In the genomic region with DNA sequence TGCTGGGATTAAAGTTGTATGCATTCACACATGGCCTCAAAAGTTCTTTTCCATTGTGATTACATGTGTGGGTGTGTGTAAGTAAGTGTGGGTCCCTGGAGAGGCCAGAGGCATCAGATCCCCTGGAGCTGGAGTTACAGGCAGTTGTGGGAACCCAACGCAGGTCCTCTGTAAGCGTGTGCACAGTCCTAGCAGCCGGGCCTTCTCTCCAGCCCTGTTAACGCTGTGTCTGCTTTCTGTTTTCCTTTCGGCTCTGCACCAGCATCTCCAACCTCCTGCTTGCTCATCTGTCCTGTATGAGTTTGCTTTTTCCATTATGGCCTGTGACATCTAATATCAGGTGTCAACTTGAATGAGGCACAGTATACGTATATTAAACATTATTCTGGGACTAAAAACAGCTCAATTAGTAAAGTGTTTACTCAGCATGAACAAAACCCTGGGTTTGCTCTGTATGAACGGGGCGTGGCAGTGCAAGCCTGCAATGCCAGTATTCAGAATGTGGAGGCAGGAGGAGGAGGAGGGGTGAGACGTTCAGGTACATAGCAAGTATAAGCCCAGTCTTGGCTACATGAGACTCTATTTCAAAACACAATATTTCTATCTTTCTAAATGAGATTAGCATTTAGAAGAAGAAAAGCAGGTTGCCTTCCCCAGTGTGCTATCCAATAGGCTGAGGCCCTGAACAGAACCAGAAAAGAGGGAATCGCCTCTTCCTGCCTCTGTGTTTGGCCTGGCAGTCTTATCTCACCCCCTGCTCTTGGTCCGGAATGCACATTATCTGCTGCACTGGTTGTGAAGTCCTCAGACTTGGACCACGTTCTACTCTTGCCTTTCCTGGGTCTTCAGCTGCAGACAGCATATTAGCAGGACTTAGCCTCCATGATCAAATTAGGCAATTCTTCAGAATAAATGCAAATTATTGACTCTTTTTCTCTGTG, we compare ENCODE assay signal across 31 mouse cellular contexts. TPM values are rescaled to one million over a fixed set of nuclear protein-coding genes. Genes with fewer than 3 reads are reported as not detected.
DNase-seq lines count a peak whose midpoint lies in the region; ATAC-seq and TF ChIP-seq lines count a peak whose summit lies in the region.
"Had no signal": no experiment of that assay in that cellular context is flagged by ENCODE, and none has a peak within 500 bp of the region (broad histone marks: within the 10 kb centered on the region; RNA-seq: fewer than 3 reads in every experiment).

No protein-coding gene starts in this region.

- no peak for TF ChIP-seq POLR2A in heart, adult 2 months (IDR thresholded peaks at IDR 0.05; ENCODE audit: insufficient read depth, low read depth, low read length)
- no peak for TF ChIP-seq POLR2A in lung, adult 2 months (IDR thresholded peaks at IDR 0.05; ENCODE audit: borderline replicate concordance, extremely low read depth, low read depth, low read length)

- ATAC-seq in heart, embryonic 13.5 days (ENCODE audit: extremely low read depth, insufficient number of reproducible peaks, low FRiP score, low TSS enrichment) = no peak
- no peak for ATAC-seq in liver, embryonic 11.5 days (replicated peaks; ENCODE audit: low FRiP score)
- no peak for ATAC-seq in liver, embryonic 12.5 days
- ATAC-seq in forebrain, embryonic 15.5 days (replicated peaks) = no peak
- ATAC-seq: forebrain, postnatal 0 days; intestine, postnatal 0 days; midbrain, embryonic 15.5 days had no signal

- H3K79me2 ChIP-seq in heart, adult 2 months (replicated peaks; ENCODE audit: control insufficient read depth, insufficient read depth, low read length) = no peaks in the 10 kb centered on the region

- no peak overlapping the region for H3K4me3 ChIP-seq in heart, embryonic 13.5 days
- no peak overlapping the region for H3K4me3 ChIP-seq in heart, adult 2 months
- no peak overlapping the region for H3K4me3 ChIP-seq in liver, embryonic 11.5 days (ENCODE audit: low read depth, low read length)
- H3K4me3 ChIP-seq in liver, embryonic 12.5 days = no peak overlapping the region
- H3K4me3 ChIP-seq in lung, adult 2 months (replicated peaks; ENCODE audit: extremely low read depth, low read depth, low read length) = no peak overlapping the region
- no peak overlapping the region for H3K4me3 ChIP-seq in forebrain, embryonic 15.5 days
- H3K4me3 ChIP-seq: embryonic facial prominence, embryonic 13.5 days; erythroblast, embryonic 14.5 days; limb, embryonic 10.5 days; limb, embryonic 15.5 days; liver, embryonic 15.5 days; midbrain, embryonic 10.5 days; midbrain, embryonic 15.5 days; neural tube, embryonic 15.5 days had no signal

- H3K27me3 ChIP-seq in heart, embryonic 13.5 days (replicated peaks) = no peaks in the 10 kb centered on the region
- H3K27me3 ChIP-seq in heart, adult 2 months (ENCODE audit: control insufficient read depth, insufficient read depth, low read length) = no peaks in the 10 kb centered on the region
- H3K27me3 ChIP-seq in liver, embryonic 11.5 days (replicated peaks; ENCODE audit: control insufficient read depth, insufficient read depth, low read length) = no peaks in the 10 kb centered on the region
- peaks cover 2% of the 10 kb centered on the region; the same call in 1 of the 2 replicates for H3K27me3 ChIP-seq in liver, embryonic 12.5 days (replicated peaks)
- H3K27me3 ChIP-seq in forebrain, embryonic 15.5 days = no peaks in the 10 kb centered on the region
- H3K27me3 ChIP-seq: embryonic facial prominence, embryonic 13.5 days; limb, embryonic 15.5 days; midbrain, embryonic 15.5 days had no signal

- TF ChIP-seq CTCF in heart, adult 2 months (IDR thresholded peaks at IDR 0.05) = no peak
- no peak for TF ChIP-seq CTCF in lung, adult 2 months (IDR thresholded peaks at IDR 0.05; ENCODE audit: insufficient read depth, low read length)

- H3K27ac ChIP-seq in heart, embryonic 13.5 days (replicated peaks) = peak overlapping the region; percentile 36
- no peak overlapping the region for H3K27ac ChIP-seq in heart, adult 2 months
- H3K27ac ChIP-seq in liver, embryonic 11.5 days (ENCODE audit: low read depth, low read length) = 0 out of 2 replicates have a peak overlapping the region, but pooled peaks have one; percentile 15
- no peak overlapping the region for H3K27ac ChIP-seq in liver, embryonic 12.5 days
- no peak overlapping the region for H3K27ac ChIP-seq in forebrain, embryonic 15.5 days (replicated peaks)
- H3K27ac ChIP-seq: embryonic facial prominence, embryonic 13.5 days; hindbrain, embryonic 14.5 days; limb, embryonic 10.5 days; limb, embryonic 15.5 days; liver, embryonic 15.5 days; midbrain, embryonic 10.5 days; midbrain, embryonic 15.5 days; neural tube, embryonic 15.5 days had no signal

- no peaks in the 10 kb centered on the region for H3K36me3 ChIP-seq in heart, embryonic 13.5 days
- H3K36me3 ChIP-seq in heart, adult 2 months (ENCODE audit: control insufficient read depth, insufficient read depth, low read length) = no peaks in the 10 kb centered on the region
- H3K36me3 ChIP-seq in liver, embryonic 11.5 days (ENCODE audit: control insufficient read depth, insufficient read depth, low read length) = no peaks in the 10 kb centered on the region
- no peaks in the 10 kb centered on the region for H3K36me3 ChIP-seq in liver, embryonic 12.5 days
- no peaks in the 10 kb centered on the region for H3K36me3 ChIP-seq in forebrain, embryonic 15.5 days
- H3K36me3 ChIP-seq: embryonic facial prominence, embryonic 13.5 days; limb, embryonic 10.5 days; limb, embryonic 15.5 days; liver, embryonic 15.5 days; midbrain, embryonic 10.5 days; midbrain, embryonic 15.5 days; neural tube, embryonic 15.5 days had no signal

- no peak for DNase-seq in heart, adult 2 months
- no peak for DNase-seq in liver, embryonic 11.5 days (ENCODE audit: low spot score)
- peak; percentile 26 for DNase-seq in lung, postnatal 36 days
- DNase-seq in lung, adult 2 months = no peak
- DNase-seq: adrenal gland, postnatal 25 days; B cell, adult 2 months; cerebellum, adult 11-12 months; cerebellum, adult 9-11 months; embryo, embryonic 11 days; forebrain, postnatal 0 days; kidney, adult 9 months; kidney, postnatal 10 days; layer of hippocampus, adult 9-11 months; retina, postnatal 1 day; right cerebral cortex, postnatal 14 days; thymus, adult 2 months; thymus, postnatal 4 days had no signal

- peaks cover 29% of the 10 kb centered on the region for H3K4me1 ChIP-seq in heart, embryonic 13.5 days
- H3K4me1 ChIP-seq in heart, adult 2 months (ENCODE audit: control insufficient read depth, insufficient read depth, low read length) = peaks cover 2% of the 10 kb centered on the region
- H3K4me1 ChIP-seq in liver, embryonic 11.5 days (replicated peaks; ENCODE audit: control insufficient read depth, insufficient read depth, low read length) = no peaks in the 10 kb centered on the region
- H3K4me1 ChIP-seq in liver, embryonic 12.5 days = peaks cover 8% of the 10 kb centered on the region
- H3K4me1 ChIP-seq in lung, adult 2 months (ENCODE audit: control insufficient read depth, insufficient read depth, low read length) = no peaks in the 10 kb centered on the region; the same call in 1 of the 2 replicates
- no peaks in the 10 kb centered on the region for H3K4me1 ChIP-seq in forebrain, embryonic 15.5 days
- H3K4me1 ChIP-seq: embryonic facial prominence, embryonic 13.5 days; limb, embryonic 10.5 days; limb, embryonic 15.5 days; liver, embryonic 15.5 days; midbrain, embryonic 15.5 days had no signal

- 37% methylated on average over 12 of the region's 12 CpGs for WGBS in heart, embryonic 13.5 days
- 63% methylated on average over 12 of the region's 12 CpGs for WGBS in heart, adult 2 months
- 58% methylated on average over 12 of the region's 12 CpGs for WGBS in liver, embryonic 11.5 days
- 56% methylated on average over 12 of the region's 12 CpGs for WGBS in liver, embryonic 12.5 days (ENCODE audit: insufficient replicate concordance)
- WGBS in lung, adult 2 months = 58% methylated on average over 12 of the region's 12 CpGs
- 82% methylated on average over 12 of the region's 12 CpGs for WGBS in forebrain, embryonic 15.5 days

- no peaks in the 10 kb centered on the region for H3K9me3 ChIP-seq in heart, embryonic 13.5 days
- no peaks in the 10 kb centered on the region for H3K9me3 ChIP-seq in liver, embryonic 11.5 days (ENCODE audit: control insufficient read depth, low read length)
- H3K9me3 ChIP-seq in liver, embryonic 12.5 days (replicated peaks) = no peaks in the 10 kb centered on the region
- no peaks in the 10 kb centered on the region for H3K9me3 ChIP-seq in forebrain, embryonic 15.5 days
- H3K9me3 ChIP-seq: embryonic facial prominence, embryonic 13.5 days; limb, embryonic 10.5 days; limb, embryonic 15.5 days; liver, embryonic 15.5 days; midbrain, embryonic 10.5 days; midbrain, embryonic 15.5 days; neural tube, embryonic 15.5 days had no signal

- TF ChIP-seq EP300 in heart, adult 2 months (IDR thresholded peaks at IDR 0.05; ENCODE audit: insufficient read depth, low read depth, low read length) = no peak

- intact Hi-C loops in heart, adult 2 months (cut with DNase I) = no loop called here

- no peak overlapping the region for H3K4me2 ChIP-seq in heart, embryonic 13.5 days
- H3K4me2 ChIP-seq in liver, embryonic 11.5 days = no peak overlapping the region
- no peak overlapping the region for H3K4me2 ChIP-seq in liver, embryonic 12.5 days
- no peak overlapping the region for H3K4me2 ChIP-seq in forebrain, embryonic 15.5 days (replicated peaks)
- H3K4me2 ChIP-seq: embryonic facial prominence, embryonic 13.5 days; hindbrain, embryonic 14.5 days; limb, embryonic 15.5 days; liver, embryonic 15.5 days; midbrain, embryonic 15.5 days; neural tube, embryonic 15.5 days had no signal

- H3K9ac ChIP-seq in heart, embryonic 13.5 days = no peak overlapping the region
- no peak overlapping the region for H3K9ac ChIP-seq in heart, adult 2 months (ENCODE audit: low read depth, low read length)
- H3K9ac ChIP-seq in liver, embryonic 11.5 days (ENCODE audit: low read depth, low read length) = no peak overlapping the region
- no peak overlapping the region for H3K9ac ChIP-seq in liver, embryonic 12.5 days
- no peak overlapping the region for H3K9ac ChIP-seq in forebrain, embryonic 15.5 days (replicated peaks)
- H3K9ac ChIP-seq: embryonic facial prominence, embryonic 13.5 days; forebrain, postnatal 0 days; hindbrain, embryonic 14.5 days; limb, embryonic 15.5 days; liver, embryonic 15.5 days; midbrain, embryonic 15.5 days; neural tube, embryonic 15.5 days had no signal

RNA-seq across cellular contexts. Expression of a gene that starts 55.5 kb away (rescaled TPM):
- polyA plus RNA-seq in heart, embryonic 13.5 days (2015; fragmentation: Nextera tagmentation; extraction: Ambion mirVana) = 13.3 and 13.7 TPM in 2 replicates
- 10 to 100 TPM; 11.0 to 13.5 TPM for total RNA-seq in heart, adult 2 months (2021)
- polyA plus RNA-seq in heart, adult 2 months (2012; rRNA removed) = 9.3 and 12.7 TPM in 2 replicates
- 3.1 and 3.4 TPM in 2 replicates for polyA plus RNA-seq in liver, embryonic 11.5 days (2014; fragmentation: Nextera tagmentation; extraction: Ambion mirVana)
- 2.0 and 2.1 TPM in 2 replicates for polyA plus RNA-seq in liver, embryonic 12.5 days (2016; fragmentation: Nextera tagmentation; extraction: Ambion mirVana)
- 26.4 and 26.7 TPM in 2 replicates for polyA plus RNA-seq in lung, adult 2 months (2012; rRNA removed)
- 2.7 and 3.6 TPM in 2 replicates for polyA plus RNA-seq in forebrain, embryonic 15.5 days (2015; fragmentation: Nextera tagmentation; extraction: Ambion mirVana)
- total RNA-seq: hematopoietic stem cell, adult 5-6 weeks had no signal
- polyA plus RNA-seq: erythroblast, embryonic 14.5 days had no signal

Comparison
In these comparisons a context has a peak if more than half of its experiments do, and no peak if none do; other contexts are left out.
1. H3K27ac ChIP-seq: peak in heart, embryonic 13.5 days (single experiment) and liver, embryonic 11.5 days (single experiment); none in heart, adult 2 months (single experiment), liver, embryonic 12.5 days (single experiment) and forebrain, embryonic 15.5 days (single experiment).